Mouse (Mus musculus) liver, embryonic 13.5 days (tissue): ENCODE results near the gene Hist1h2ah. TPM values are rescaled to one million over a fixed set of nuclear protein-coding genes. Genes with fewer than 3 reads are reported as not detected.

ENCODE experiments used
- ATAC-seq: fragments of 200-750 bp; cut with Nextera tagmentation; 2 replicates; pipeline ENCODE4 v1.8.0; 2017; ENCODE audit warnings: low read depth, mild to moderate bottlenecking, moderate number of reproducible peaks, moderate library complexity
- DNase-seq: peaks from one replicate; pipeline ENCODE4 v3.0.0; 2022
- H3K27ac ChIP-seq: fragments of 300-500 bp; sonication (generic); 2 replicates; pipeline ENCODE4 v1.5.1; 2015; ENCODE audit warnings: moderate library complexity, mild to moderate bottlenecking, inconsistent platforms
- H3K27me3 ChIP-seq: fragments of 300-500 bp; sonication (generic); 2 replicates; pipeline ENCODE4 v1.6.1; 2015; ENCODE audit warnings: mild to moderate bottlenecking, inconsistent platforms
- H3K36me3 ChIP-seq: fragments of 300-500 bp; sonication (generic); 2 replicates; pipeline ENCODE4 v1.6.1; 2015; ENCODE audit warnings: mild to moderate bottlenecking, inconsistent platforms
- H3K4me1 ChIP-seq: fragments of 300-500 bp; sonication (generic); replicated peaks from 2 replicates; pipeline ENCODE4 v1.6.1; 2015; ENCODE audit warnings: inconsistent platforms
- H3K4me2 ChIP-seq: fragments of 300-500 bp; sonication (generic); 2 replicates; pipeline ENCODE4 v1.6.1; 2015; ENCODE audit warnings: inconsistent platforms, mild to moderate bottlenecking, moderate library complexity
- H3K4me3 ChIP-seq: fragments of 300-500 bp; sonication (generic); replicated peaks from 2 replicates; pipeline ENCODE4 v1.5.1; 2015; ENCODE audit warnings: mild to moderate bottlenecking, inconsistent platforms
- H3K9ac ChIP-seq: fragments of 300-500 bp; sonication (generic); 2 replicates; pipeline ENCODE4 v1.6.1; 2015; ENCODE audit warnings: mild to moderate bottlenecking, inconsistent platforms
- H3K9me3 ChIP-seq: fragments of 300-500 bp; sonication (generic); replicated peaks from 2 replicates; pipeline ENCODE4 v1.6.1; 2016; ENCODE audit warnings: inconsistent platforms
- WGBS: fragments of 180-500 bp; shearing (Covaris S2); methylation state at CpG from one replicate; pipeline ENCODE4 v1.1.7; 2015; ENCODE audit not compliant: insufficient replicate concordance; 5-methylcytosine and 5-hydroxymethylcytosine counted together
- polyA plus RNA-seq: library from polyadenylated mRNA; unstranded; fragments of >200 nt; fragmentation: Nextera tagmentation; extraction: Ambion mirVana; gene quantifications from 2 replicates; pipeline ENCODE4 v1.2.1, GENCODE M21; 2015

The Hist1h2ah gene
- polyA plus RNA-seq, 1 experiment from 2014 or later, result 18.3 TPM

DNA sequence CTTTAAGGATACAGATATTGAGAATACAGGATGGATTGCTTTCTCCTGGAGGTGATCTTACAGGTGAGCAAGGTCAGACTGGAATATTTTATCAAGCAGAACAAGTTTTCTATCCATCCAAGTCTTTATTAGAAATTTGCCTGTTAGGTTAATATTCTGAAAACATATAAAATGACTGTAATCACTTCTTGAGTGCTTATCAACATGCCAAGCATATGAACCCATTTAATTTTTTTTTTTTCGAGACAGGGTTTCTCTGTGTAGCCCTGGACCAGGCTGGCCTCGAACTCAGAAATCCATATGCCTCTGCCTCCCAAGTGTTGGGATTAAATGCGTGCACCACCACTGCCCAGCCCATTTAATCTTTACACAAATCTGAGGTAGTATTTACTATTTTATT lies 1.6 kb upstream of the Hist1h2ah start:
- Histone ChIP-seq H3K9ac (peak overlapping the region; percentile 80), H3K36me3 (no peaks in the 10 kb centered on the region), H3K27me3 (no peaks in the 10 kb centered on the region), H3K4me1 (peaks cover 66% of the 10 kb centered on the region), H3K4me3 (peak overlapping the region; percentile 55), H3K4me2 (peak overlapping the region; percentile 72), H3K27ac (peak overlapping the region; percentile 100), H3K9me3 (no peaks in the 10 kb centered on the region)
- 34% methylated on average over 3 of the region's 3 CpGs for WGBS
- no peak for DNase-seq
- ATAC-seq, result no peak

DNA sequence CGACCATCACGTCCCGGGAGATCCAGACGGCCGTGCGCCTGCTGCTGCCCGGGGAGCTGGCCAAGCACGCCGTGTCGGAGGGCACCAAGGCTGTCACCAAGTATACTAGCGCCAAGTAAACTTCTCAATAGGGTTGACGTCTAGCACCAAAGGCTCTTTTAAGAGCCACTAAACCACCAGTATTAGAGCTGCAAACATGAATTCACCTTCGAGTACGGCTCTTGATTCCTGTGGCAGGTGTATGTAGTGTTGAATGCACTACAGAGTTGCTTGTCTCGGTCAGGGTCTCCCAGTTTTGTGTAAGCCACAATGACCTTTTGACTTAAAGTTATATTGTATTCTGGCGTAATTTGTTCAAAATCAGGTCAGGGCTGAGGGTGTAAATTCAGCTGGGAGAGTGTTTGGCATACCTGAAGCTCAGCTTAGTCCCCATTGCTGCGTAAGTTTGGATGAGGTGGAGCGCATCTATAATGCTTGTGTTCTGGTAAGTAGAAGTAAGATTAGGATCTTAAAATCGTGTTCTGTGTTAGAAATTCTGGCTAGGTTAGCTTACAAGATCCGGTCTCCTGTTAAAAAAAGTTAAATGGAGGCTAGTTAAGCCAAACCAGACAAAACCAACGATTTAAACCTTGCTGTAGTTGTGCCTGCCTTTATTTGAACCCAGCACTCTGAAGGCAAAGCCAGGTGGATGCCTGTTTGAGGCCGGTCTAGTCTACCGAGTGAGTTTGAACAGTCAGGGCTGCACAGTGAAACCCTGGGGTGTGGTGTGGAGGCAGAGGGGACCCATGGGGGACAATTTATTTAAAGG lies 985 bp upstream of the Hist1h2ah start:
- 2% methylated on average over 16 of the region's 23 CpGs for WGBS
- DNase-seq, result peak; percentile 63

DNA sequence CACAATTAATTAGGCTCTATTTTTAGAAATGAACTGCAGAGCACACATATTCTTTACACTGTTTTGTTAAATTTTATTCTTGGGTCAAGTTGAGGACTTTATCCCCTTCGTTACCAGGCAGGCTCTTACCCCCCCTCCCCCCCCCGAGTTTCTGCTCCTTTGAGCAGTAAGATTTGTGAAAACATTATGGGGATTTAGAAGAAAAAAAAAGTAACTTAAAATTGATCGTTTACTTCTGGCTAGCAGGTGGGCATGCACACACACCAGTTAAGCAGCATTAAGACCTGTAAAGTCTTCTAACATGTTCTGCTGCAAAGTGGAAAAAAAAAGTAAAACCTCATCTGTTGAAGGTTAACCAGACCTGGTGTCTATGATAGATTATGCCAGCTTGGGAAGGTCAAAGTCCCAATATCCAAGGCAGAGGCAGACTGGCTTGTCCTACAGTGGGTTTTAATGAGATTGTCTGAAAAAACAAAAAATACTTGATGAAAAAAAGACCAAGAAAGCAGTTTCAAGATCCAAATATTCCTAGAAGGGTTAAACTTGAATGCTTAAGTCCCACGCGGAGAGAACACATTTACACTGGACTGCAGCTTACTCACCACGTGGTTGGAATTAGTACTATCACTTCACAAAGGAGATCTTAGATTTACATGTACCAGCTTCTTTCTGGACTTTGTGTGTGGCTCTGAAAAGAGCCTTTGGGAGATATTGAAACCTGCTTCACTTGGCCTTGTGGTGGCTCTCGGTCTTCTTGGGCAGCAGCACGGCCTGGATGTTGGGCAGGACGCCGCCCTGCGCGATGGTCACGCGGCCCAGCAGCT lies 713 bp downstream of the Hist1h2ah start:
- no peaks in the 10 kb centered on the region for H3K27me3 ChIP-seq
- peak overlapping the region; percentile 80 for H3K9ac ChIP-seq
- ATAC-seq, result no peak
- H3K9me3 ChIP-seq, result no peaks in the 10 kb centered on the region
- peak overlapping the region; percentile 66 for H3K4me2 ChIP-seq
- peaks cover 59% of the 10 kb centered on the region for H3K4me1 ChIP-seq
- H3K36me3 ChIP-seq, result no peaks in the 10 kb centered on the region
- H3K4me3 ChIP-seq, result peak overlapping the region; percentile 66
- under 1% methylated on average over 14 of the region's 14 CpGs for WGBS
- no peak for DNase-seq
- H3K27ac ChIP-seq, result peak overlapping the region; percentile 100

More for the DNA sequence above, 985 bp upstream of the Hist1h2ah start:
- Histone ChIP-seq H3K27ac (peak overlapping the region; percentile 100), H3K9ac (peak overlapping the region; percentile 80), H3K4me2 (peak overlapping the region; percentile 72), H3K27me3 (no peaks in the 10 kb centered on the region), H3K4me3 (peak overlapping the region; percentile 55), H3K4me1 (peaks cover 62% of the 10 kb centered on the region), H3K9me3 (no peaks in the 10 kb centered on the region), H3K36me3 (no peaks in the 10 kb centered on the region)
- peak; percentile 4 for ATAC-seq

DNA sequence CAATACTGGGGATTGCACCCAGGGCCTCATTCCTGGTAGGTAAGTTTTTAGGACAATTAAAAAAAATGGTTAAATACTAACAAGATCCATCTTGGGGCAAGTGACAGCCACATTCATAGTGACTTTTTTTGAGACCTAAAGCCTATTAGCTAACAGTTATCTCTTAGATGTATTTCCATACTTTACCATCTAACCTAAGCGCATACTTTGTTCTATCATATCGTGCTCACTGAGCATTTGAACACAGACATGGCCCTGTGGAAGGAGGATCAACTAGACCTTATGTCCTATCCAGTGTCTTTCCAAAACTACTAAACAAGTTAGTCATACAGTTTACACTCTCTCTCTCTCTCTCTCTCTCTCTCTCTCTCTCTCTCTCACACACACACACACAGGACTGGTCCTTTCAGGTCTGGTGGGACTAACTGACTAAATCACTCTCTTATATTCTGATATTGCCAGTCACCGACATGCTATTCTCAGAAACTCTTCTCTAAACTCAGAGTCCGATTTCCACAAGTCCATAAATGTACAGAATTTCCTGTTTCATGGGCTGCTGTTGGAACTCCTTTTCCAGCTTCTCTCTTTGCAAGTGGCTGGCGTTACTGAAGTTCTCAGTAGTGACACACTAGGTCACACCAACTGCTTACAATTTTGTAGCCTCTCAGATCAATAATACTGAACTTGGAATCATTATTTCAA lies 1.5 kb downstream of the Hist1h2ah start:
- H3K9ac ChIP-seq, result peak overlapping the region; percentile 80
- H3K27ac ChIP-seq, result peak overlapping the region; percentile 100
- no peaks in the 10 kb centered on the region for H3K36me3 ChIP-seq
- H3K4me3 ChIP-seq, result peak overlapping the region; percentile 66
- ATAC-seq, result no peak
- peaks cover 61% of the 10 kb centered on the region for H3K4me1 ChIP-seq
- peak overlapping the region; percentile 66 for H3K4me2 ChIP-seq
- DNase-seq, result no peak
- 33% methylated on average over 5 of the region's 5 CpGs for WGBS
- H3K27me3 ChIP-seq, result no peaks in the 10 kb centered on the region
- H3K9me3 ChIP-seq, result no peaks in the 10 kb centered on the region

DNA sequence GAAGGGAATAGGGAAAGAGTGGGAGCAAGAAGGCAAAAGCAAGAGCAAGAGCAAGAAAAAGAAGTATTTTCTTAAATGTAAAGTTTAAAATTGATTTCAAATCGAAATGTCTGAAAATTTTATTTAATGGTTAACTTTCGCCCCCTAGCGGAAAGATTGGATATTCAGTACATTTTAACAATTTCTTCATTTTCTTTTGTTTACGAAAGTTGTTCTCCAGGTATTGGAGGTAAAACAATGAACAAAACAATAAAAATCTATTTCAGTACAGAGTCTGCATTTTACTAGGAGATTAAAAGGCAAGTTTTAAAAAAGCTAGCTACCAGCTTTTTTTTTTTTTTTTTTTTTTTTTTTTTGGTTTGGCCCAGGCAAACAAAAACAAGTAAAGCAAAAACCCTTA lies 4.9 kb downstream of the Hist1h2ah start:
- WGBS, result 12% methylated on average over 4 of the region's 4 CpGs

DNA sequence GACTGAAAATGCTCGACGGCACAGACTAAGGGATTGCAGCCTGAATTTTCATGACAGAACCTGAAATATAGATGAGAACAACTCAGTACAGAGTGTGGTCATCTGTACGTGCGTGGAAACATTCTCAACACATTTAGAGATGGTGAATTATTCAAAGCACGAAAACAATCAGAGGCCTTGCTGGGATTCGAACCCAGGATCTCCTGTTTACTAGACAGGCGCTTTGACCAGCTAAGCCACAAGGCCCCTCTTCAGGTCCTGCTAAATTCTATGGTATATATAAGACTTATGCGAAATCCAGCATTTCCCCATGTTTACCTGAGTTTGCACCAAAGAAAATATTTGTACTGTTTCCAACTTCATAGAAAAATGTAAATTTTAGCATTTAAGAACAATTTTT lies 5.4 kb downstream of the Hist1h2ah start:
- DNase-seq (no peak), ATAC-seq (0 out of 2 replicates have a peak, but pooled peaks have one; percentile 1)
- peaks cover 44% of the 10 kb centered on the region for H3K4me1 ChIP-seq
- H3K27ac ChIP-seq, result peak overlapping the region; percentile 91
- H3K4me3 ChIP-seq, result peak overlapping the region; percentile 67; the same call in 1 of the 2 replicates
- peak overlapping the region; percentile 81 for H3K9ac ChIP-seq
- H3K4me2 ChIP-seq, result peak overlapping the region; percentile 72
- H3K36me3 ChIP-seq, result no peaks in the 10 kb centered on the region
- no peaks in the 10 kb centered on the region for H3K9me3 ChIP-seq
- 16% methylated on average over 8 of the region's 8 CpGs for WGBS
- no peaks in the 10 kb centered on the region for H3K27me3 ChIP-seq

More for the DNA sequence above, 4.9 kb downstream of the Hist1h2ah start:
- Histone ChIP-seq H3K4me3 (no peak overlapping the region), H3K27ac (no peak overlapping the region), H3K9ac (no peak overlapping the region), H3K36me3 (no peaks in the 10 kb centered on the region), H3K4me2 (no peak overlapping the region), H3K27me3 (no peaks in the 10 kb centered on the region), H3K9me3 (no peaks in the 10 kb centered on the region), H3K4me1 (peaks cover 41% of the 10 kb centered on the region)
- ATAC-seq (no peak), DNase-seq (no peak)

DNA sequence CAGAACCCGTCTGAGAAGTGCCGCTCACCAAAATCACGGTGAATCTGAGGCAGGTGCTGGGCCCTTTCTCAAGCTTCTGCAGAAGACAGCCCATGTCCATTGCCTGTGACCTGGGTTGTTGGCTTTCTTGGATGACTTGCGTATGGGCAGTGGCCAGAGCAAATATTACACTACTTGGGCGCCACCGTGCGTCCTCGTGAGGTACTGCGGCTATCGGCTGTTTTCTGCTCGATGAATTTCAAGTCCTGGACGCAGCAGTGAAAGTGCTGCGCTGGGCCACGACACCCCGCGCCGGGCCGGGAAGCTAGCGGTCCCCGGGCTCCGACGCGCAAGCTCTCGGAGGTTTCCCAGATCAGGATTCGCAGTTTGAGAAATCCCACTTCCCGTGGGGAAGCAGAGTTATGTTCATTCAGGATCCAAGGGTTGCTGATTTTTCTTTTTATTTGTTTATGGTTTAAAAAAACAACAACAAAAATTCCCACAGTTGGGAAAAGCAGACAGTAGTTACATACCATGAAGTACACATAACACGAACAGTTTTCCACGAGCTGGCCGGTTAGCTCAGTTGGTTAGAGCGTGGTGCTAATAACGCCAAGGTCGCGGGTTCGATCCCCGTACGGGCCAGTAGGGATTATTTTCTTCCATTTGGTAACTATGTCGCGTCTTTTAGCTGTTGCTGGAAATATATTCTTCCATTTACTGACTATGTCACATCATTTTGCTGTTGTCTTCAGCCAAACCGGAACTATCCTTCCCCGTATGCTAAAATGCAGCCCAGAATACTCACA lies 6.5 kb downstream of the Hist1h2ah start:
- Histone ChIP-seq H3K27me3 (no peaks in the 10 kb centered on the region), H3K4me3 (peak overlapping the region; percentile 67), H3K9me3 (no peaks in the 10 kb centered on the region), H3K4me2 (peak overlapping the region; percentile 72), H3K36me3 (no peaks in the 10 kb centered on the region), H3K9ac (peak overlapping the region; percentile 81), H3K4me1 (peaks cover 40% of the 10 kb centered on the region), H3K27ac (peak overlapping the region; percentile 91)
- peak; percentile 89 for DNase-seq
- under 1% methylated on average over 40 of the region's 40 CpGs for WGBS
- ATAC-seq, result peak; percentile 81

DNA sequence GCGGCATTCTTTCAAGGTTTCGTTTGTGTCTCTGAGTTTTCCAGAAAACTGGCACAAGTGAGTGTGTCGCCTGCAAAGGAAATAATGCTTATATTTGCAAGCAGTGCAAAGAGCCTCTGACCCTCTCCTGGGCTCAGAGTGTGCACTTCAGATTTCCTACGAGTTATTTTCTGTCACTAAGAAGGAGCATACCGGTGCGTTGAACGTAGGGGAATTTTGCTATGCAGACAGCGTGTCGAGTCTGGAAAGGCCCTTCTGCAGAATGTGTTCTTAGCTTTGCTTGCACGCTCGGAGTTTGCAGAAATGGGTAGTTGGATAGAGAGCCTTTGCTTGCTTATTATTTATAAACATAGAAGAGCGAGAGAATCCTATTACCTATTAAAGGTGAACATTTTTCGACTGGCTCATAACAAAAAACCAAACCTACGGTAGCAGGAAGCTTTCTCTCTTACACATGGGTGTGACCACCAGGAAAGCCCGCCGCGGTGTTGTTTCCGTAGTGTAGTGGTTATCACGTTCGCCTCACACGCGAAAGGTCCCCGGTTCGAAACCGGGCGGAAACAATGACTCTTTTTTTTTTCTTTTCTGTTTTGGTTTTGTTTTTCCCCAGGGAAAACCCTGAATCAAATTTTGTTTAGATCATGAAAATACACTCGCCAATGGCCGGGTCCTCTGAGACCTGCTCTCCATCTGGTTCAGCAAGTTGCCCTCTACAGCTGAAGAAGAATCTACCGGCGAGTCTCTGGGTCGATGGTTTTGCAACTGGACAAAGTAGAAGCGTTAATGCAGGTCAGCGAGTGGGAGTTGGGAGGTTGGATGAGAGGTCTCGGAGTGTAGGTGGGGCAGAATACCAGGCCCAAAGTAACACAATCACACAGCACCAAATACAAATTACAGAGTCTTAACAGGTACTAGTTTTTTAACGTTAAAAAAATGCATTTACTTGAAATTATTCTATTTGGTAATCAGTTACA lies 9.0 kb downstream of the Hist1h2ah start:
- peak; percentile 78 for DNase-seq
- WGBS, result 1% methylated on average over 35 of the region's 35 CpGs
- Histone ChIP-seq H3K4me3 (peak overlapping the region; percentile 66), H3K36me3 (no peaks in the 10 kb centered on the region), H3K27ac (peak overlapping the region; percentile 58), H3K27me3 (no peaks in the 10 kb centered on the region), H3K4me1 (peaks cover 30% of the 10 kb centered on the region), H3K9ac (peak overlapping the region; percentile 74), H3K9me3 (no peaks in the 10 kb centered on the region), H3K4me2 (peak overlapping the region; percentile 73)
- 0 out of 2 replicates have a peak, but pooled peaks have one; percentile 33 for ATAC-seq

DNA sequence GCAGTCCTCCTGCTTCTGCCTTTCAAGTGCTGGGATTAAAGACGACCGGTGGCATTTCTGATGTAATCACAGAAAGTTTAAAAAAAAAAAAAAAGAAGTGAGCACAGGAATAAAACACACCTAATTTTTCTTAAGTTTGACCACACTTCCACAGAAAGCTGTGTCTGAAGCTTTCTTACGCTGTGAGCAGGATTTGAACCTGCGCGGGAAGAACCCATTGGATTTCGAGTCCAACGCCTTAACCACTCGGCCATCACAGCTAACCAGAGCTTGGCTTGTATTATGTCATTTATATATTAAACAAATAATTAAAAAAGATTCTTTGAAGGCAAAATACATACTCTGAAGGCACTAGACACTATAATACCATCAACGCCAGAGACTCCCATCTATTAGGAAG lies 13.1 kb downstream of the Hist1h2ah start:
- Histone ChIP-seq H3K9me3 (no peaks in the 10 kb centered on the region), H3K27ac (peak overlapping the region; percentile 76), H3K9ac (peak overlapping the region; percentile 80), H3K4me1 (peaks cover 21% of the 10 kb centered on the region), H3K4me2 (peak overlapping the region; percentile 81), H3K36me3 (no peaks in the 10 kb centered on the region), H3K27me3 (no peaks in the 10 kb centered on the region), H3K4me3 (peak overlapping the region; percentile 70)
- ATAC-seq (peak; percentile 67), DNase-seq (peak; percentile 79)
- WGBS, result under 1% methylated on average over 9 of the region's 9 CpGs
